Mouse (Mus musculus) heart, postnatal 0 days (tissue): ENCODE measurements around the gene Tbc1d8b. TPM values are rescaled to one million over a fixed set of nuclear protein-coding genes. Genes with fewer than 3 reads are reported as not detected.
"Not testable (repeated sequence)": the region's sequence is repeated elsewhere in the genome, so short reads cannot be mapped to it uniquely, and the experiment has no call there.

Experiments used
- ATAC-seq: fragments of 200-750 bp; cut with Nextera tagmentation; 2 replicates; pipeline ENCODE4 v1.8.0; 2017; ENCODE audit warnings: low read depth, moderate number of reproducible peaks, moderate library complexity; ENCODE audit not compliant: insufficient read depth
- DNase-seq: peaks from one replicate; pipeline ENCODE4 v3.0.0-alpha.2; 2016; ENCODE audit warnings: low spot score
- H3K27ac ChIP-seq: fragments of 300-500 bp; sonication (generic); 2 replicates; pipeline ENCODE4 v1.5.1; 2014; ENCODE audit warnings: low read depth, mild to moderate bottlenecking
- H3K27me3 ChIP-seq: fragments of 300-500 bp; sonication (generic); 2 replicates; pipeline ENCODE4 v1.6.1; 2014; ENCODE audit warnings: low read length, mixed read lengths; ENCODE audit not compliant: control insufficient read depth, insufficient read depth
- H3K36me3 ChIP-seq: fragments of 300-500 bp; sonication (generic); replicated peaks from 2 replicates; pipeline ENCODE4 v1.6.1; 2014; ENCODE audit warnings: low read length, mixed read lengths; ENCODE audit not compliant: control insufficient read depth, insufficient read depth
- H3K4me1 ChIP-seq: fragments of 300-500 bp; sonication (generic); 2 replicates; pipeline ENCODE4 v1.6.1; 2014; ENCODE audit warnings: antibody characterized with exemption; ENCODE audit not compliant: control insufficient read depth, insufficient read depth
- H3K4me2 ChIP-seq: fragments of 300-500 bp; sonication (generic); 2 replicates; pipeline ENCODE4 v1.6.1; 2014; ENCODE audit warnings: low read depth, mild to moderate bottlenecking, low read length, moderate library complexity
- H3K4me3 ChIP-seq: fragments of 300-500 bp; sonication (generic); 2 replicates; pipeline ENCODE4 v1.5.1; 2014; ENCODE audit warnings: low read depth, low read length
- H3K9ac ChIP-seq: fragments of 300-500 bp; sonication (generic); replicated peaks from 2 replicates; pipeline ENCODE4 v1.6.1; 2014; ENCODE audit warnings: low read depth, low read length, mixed read lengths
- H3K9me3 ChIP-seq: fragments of 300-500 bp; sonication (generic); replicated peaks from 2 replicates; pipeline ENCODE4 v1.6.1; 2016; ENCODE audit warnings: low read length; ENCODE audit not compliant: control insufficient read depth
- CTCF ChIP-seq: IDR thresholded peaks from 2 replicates; pipeline ENCODE4 v1.5.1; 2016; ENCODE audit warnings: antibody characterized with exemption, control low read depth, low read depth
- EP300 ChIP-seq: IDR thresholded peaks from 2 replicates; pipeline ENCODE4 v1.6.1; 2016; ENCODE audit warnings: antibody characterized with exemption, low read depth
- WGBS: fragments of 180-500 bp; shearing (Covaris S2); extraction: QIAGEN DNeasy Blood & Tissue Kit; methylation state at CpG from one replicate; pipeline ENCODE4 v1.1.7; 2014; 5-methylcytosine and 5-hydroxymethylcytosine counted together
- polyA plus RNA-seq: library from polyadenylated mRNA; unstranded; fragments of >200 nt; fragmentation: Nextera tagmentation; extraction: Ambion mirVana; gene quantifications from 2 replicates; pipeline ENCODE4 v1.2.1, GENCODE M21; 2015
- total RNA-seq: library from RNA; depleted of rRNA; stranded (reverse); fragments of >200 nt; gene quantifications from 2 replicates; pipeline ENCODE4 v1.2.3, GENCODE M21; 2014; ENCODE audit warnings: low replicate concordance

Tbc1d8b gene
- total and polyA plus RNA-seq, 2 experiments from 2014 or later: 1.7 to 2.2 TPM

GRCm38 (mm10) chrX:139730541-139730940 is 45.7 kb downstream of the Tbc1d8b start:
- Histone ChIP-seq H3K27me3 (no peaks in the 10 kb centered on the region), H3K4me2 (no peak overlapping the region), H3K27ac (no peak overlapping the region), H3K4me3 (no peak overlapping the region), H3K36me3 (0 out of 2 replicates have a peak, but pooled peaks cover 4% of the 10 kb centered on the region), H3K4me1 (no peaks in the 10 kb centered on the region), H3K9ac (no peak overlapping the region), H3K9me3 (no peaks in the 10 kb centered on the region)
- ATAC-seq: no peak
- no peak for TF ChIP-seq EP300
- TF ChIP-seq CTCF: no peak
- 77% methylated on average over 3 of the region's 3 CpGs for WGBS
- DNase-seq: no peak

DNA sequence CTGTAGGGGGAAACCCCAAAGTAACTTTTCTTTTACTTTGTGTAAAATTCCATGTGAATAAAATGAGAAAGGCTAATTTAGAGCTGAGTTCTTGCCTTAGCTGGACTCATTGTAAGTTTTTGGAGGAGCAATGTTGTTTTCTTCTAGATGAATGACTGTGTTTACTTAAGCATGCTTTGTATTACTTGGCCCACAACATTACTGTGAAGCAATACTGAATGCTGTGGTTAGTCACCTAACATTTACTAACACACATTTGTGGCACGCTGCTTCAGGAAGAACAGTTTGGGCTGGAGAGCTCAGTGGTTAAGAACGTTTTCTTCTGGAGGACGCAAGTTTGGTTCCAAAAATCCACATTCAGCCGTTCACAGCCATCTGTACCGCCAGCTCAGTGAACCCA is 52.3 kb downstream of the Tbc1d8b start:
- TF ChIP-seq EP300 (no peak), CTCF (no peak)
- Histone ChIP-seq H3K9ac (no peak overlapping the region), H3K4me1 (no peaks in the 10 kb centered on the region), H3K9me3 (no peaks in the 10 kb centered on the region), H3K4me2 (no peak overlapping the region), H3K27ac (no peak overlapping the region), H3K4me3 (no peak overlapping the region), H3K36me3 (no peaks in the 10 kb centered on the region), H3K27me3 (no peaks in the 10 kb centered on the region)
- 76% methylated on average over 5 of the region's 5 CpGs for WGBS
- DNase-seq (no peak), ATAC-seq (no peak)

- H3K27ac ChIP-seq: no peak overlapping the region
- H3K27me3 ChIP-seq: no peaks in the 10 kb centered on the region
- peaks cover 8% of the 10 kb centered on the region; the same call in 1 of the 2 replicates for H3K36me3 ChIP-seq
- DNase-seq: peak; percentile 15
- no peak overlapping the region for H3K4me3 ChIP-seq
- 0% methylated on average over 1 of the region's 1 CpGs for WGBS
- peak; percentile 54 for TF ChIP-seq CTCF
- TF ChIP-seq EP300: no peak
- H3K9me3 ChIP-seq: no peaks in the 10 kb centered on the region
- no peak overlapping the region for H3K4me2 ChIP-seq
- H3K4me1 ChIP-seq: no peaks in the 10 kb centered on the region
- no peak for ATAC-seq
- no peak overlapping the region for H3K9ac ChIP-seq
Observed at GRCm38 (mm10) chrX:139751855-139752254, 67.1 kb downstream of the Tbc1d8b start.

- H3K4me1 ChIP-seq, H3K4me2 ChIP-seq, DNase-seq, H3K4me3 ChIP-seq, ATAC-seq, H3K27me3 ChIP-seq, H3K9ac ChIP-seq, H3K36me3 ChIP-seq, H3K9me3 ChIP-seq, H3K27ac ChIP-seq: not testable (repeated sequence)
- WGBS: 66% methylated on average over 3 of the region's 3 CpGs
Observed at GRCm38 (mm10) chrX:139758634-139759033, 73.8 kb downstream of the Tbc1d8b start.

DNA sequence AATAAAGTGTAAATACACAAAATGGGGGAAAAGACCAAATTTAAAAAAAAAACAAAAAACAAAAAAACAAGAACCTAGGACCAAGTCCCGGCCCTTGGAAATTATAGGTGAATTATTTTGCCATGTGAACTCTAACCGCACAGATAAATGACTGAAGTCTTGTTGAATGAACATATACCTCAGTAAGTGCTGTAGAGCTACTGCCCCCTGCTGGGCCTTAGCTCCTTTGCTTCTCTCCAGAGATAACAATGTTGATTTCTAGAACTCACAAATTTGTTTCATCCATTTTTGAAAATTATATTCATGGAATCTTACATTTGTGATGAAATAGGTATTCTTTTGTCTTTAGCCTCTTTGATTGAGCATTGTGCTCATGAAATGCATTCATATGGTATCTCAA is 77.8 kb downstream of the Tbc1d8b start:
- peak; percentile 45 for TF ChIP-seq CTCF
- no peak for TF ChIP-seq EP300
- no peak overlapping the region for H3K27ac ChIP-seq
- WGBS: 63% methylated on average over 2 of the region's 2 CpGs
- H3K4me1 ChIP-seq: no peaks in the 10 kb centered on the region
- DNase-seq (no peak), ATAC-seq (no peak)
- H3K9me3 ChIP-seq: no peaks in the 10 kb centered on the region
- H3K9ac ChIP-seq: no peak overlapping the region
- H3K4me3 ChIP-seq: no peak overlapping the region
- H3K36me3 ChIP-seq: no peaks in the 10 kb centered on the region
- H3K27me3 ChIP-seq: no peaks in the 10 kb centered on the region
- no peak overlapping the region for H3K4me2 ChIP-seq

GRCm38 (mm10) chrX:139769975-139770637 is 85.3 kb downstream of the Tbc1d8b start:
- no peaks in the 10 kb centered on the region for H3K9me3 ChIP-seq
- H3K9ac ChIP-seq: no peak overlapping the region
- H3K4me2 ChIP-seq: no peak overlapping the region
- no peaks in the 10 kb centered on the region for H3K36me3 ChIP-seq
- TF ChIP-seq EP300: no peak
- TF ChIP-seq CTCF: no peak
- ATAC-seq: no peak
- H3K27ac ChIP-seq: no peak overlapping the region
- WGBS: 56% methylated on average over 13 of the region's 13 CpGs
- DNase-seq: no peak
- no peaks in the 10 kb centered on the region for H3K27me3 ChIP-seq
- no peaks in the 10 kb centered on the region for H3K4me1 ChIP-seq
- no peak overlapping the region for H3K4me3 ChIP-seq
